Mouse (Mus musculus): Measurements from ENCODE around the gene Akap11. TPM values are rescaled to one million over a fixed set of nuclear protein-coding genes. Genes with fewer than 3 reads are reported as not detected.
A peak's percentile ranks its signal among the peaks of the same experiment; 100 is the strongest.

Akap11 gene
- polyA plus RNA-seq, 1 experiment: 1.6 TPM

DNA sequence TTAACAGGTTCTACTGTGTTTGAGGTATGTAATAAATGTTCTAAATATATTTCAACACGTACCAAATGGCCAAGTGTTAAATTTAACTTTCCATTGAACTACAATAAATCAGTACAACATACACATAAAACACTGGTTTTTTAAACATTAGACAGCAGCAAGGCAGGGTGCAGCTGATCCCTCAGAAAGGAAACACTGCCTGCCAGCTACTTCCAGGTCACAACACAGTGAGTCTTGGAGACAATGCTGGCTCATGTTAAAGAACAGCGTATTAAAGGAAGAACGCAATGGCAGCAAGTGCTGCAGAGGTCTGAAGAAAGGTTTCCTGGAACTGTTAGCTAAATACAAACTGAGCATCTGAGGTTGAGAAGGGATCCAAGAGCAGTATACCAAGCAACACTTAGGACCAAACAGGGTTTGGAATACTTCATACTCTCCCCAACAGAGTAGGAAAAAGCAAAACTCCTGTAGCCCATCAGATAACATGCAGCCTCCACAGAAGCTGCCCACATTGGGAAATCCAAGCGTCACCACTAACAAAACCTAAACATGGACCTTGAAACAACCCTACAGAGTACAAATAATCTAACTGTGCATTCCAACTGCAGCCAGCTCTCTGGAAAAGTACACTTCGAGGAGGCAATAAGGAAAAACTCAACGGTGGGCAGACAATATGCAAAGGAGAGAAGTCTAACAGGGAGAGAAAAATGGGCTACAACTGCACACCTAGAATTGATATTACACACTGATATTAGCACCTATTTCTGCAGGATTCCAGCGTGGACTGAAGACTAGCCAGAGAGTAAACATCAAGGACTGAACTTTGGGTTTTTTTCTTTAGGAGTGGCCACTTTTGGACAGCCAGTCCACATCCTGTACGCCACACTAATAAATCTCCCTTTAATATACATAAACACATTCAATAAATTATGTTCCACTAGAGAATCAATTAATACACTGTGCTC, 7.9 kb downstream of the Akap11 start:
- 27% methylated on average over 8 of the region's 8 CpGs for WGBS
- H3K4me3 ChIP-seq (ENCODE audit: low read depth, low read length): no peak overlapping the region
- peak overlapping the region; percentile 44; the same call in 1 of the 2 replicates for H3K27ac ChIP-seq (ENCODE audit: insufficient read depth, low read depth, low read length)
- H3K4me1 ChIP-seq (ENCODE audit: control insufficient read depth, insufficient read depth, insufficient read length, low read length): peaks cover 28% of the 10 kb centered on the region
- no peaks in the 10 kb centered on the region for H3K36me3 ChIP-seq (ENCODE audit: control insufficient read depth, insufficient read depth, low read length)
- no peak for TF ChIP-seq CTCF (IDR thresholded peaks at IDR 0.05; ENCODE audit: extremely low read depth, insufficient read length, insufficient replicate concordance, low read depth, low read length)
- TF ChIP-seq POLR2A (IDR thresholded peaks at IDR 0.05; ENCODE audit: low read depth, low read length): no peak
- no peaks in the 10 kb centered on the region for H3K27me3 ChIP-seq (ENCODE audit: control insufficient read depth, insufficient read depth, low read length)

DNA sequence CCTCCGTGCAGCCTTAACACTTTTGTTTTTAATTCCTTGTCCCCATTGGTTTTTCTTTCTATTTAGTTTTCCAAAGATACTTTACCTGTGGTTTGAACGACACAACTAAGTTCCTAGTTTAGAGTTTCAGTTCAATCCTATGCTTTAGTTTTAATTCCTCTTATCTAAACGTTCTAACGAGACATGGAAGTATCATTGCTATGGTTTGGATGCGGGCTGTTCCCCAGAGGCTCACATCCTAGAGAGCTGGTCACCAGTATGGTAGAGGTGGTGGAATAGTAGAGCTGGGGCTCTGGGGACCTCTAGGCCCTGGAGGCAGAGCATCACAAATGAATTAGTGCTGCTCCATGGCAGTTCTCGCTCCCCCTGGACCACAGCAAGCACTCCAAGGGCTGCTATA, 9.7 kb downstream of the Akap11 start:
- Histone ChIP-seq H3K27ac (ENCODE audit: insufficient read depth, low read depth, low read length) (peak overlapping the region; percentile 85), H3K4me3 (ENCODE audit: low read depth, low read length) (peak overlapping the region; percentile 42), H3K27me3 (ENCODE audit: control insufficient read depth, insufficient read depth, low read length) (no peaks in the 10 kb centered on the region), H3K4me1 (ENCODE audit: control insufficient read depth, insufficient read depth, insufficient read length, low read length) (peaks cover 26% of the 10 kb centered on the region), H3K36me3 (ENCODE audit: control insufficient read depth, insufficient read depth, low read length) (no peaks in the 10 kb centered on the region)
- WGBS: 34% methylated on average over 6 of the region's 6 CpGs
- TF ChIP-seq POLR2A (IDR thresholded peaks at IDR 0.05; ENCODE audit: low read depth, low read length) (no peak), CTCF (IDR thresholded peaks at IDR 0.05; ENCODE audit: extremely low read depth, insufficient read length, insufficient replicate concordance, low read depth, low read length) (no peak)

DNA sequence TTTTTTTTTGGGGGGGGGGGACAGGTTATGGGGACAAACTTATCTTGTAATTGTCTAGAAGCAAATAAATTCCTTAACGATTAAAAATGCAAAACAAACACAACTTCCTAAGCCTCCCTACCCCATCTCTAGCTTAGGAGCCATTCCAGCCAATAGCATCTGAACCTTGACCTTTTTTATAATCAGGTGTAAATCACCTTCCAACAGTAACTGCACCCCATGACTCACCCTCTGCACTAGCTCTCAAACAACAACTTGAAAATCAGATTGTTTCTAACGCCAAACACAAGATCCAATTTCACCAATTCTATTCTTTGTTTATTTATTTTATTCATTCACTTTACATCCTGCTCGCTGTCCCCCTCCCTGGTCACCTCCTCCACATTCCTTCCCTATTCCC, 10.1 kb downstream of the Akap11 start:
- Histone ChIP-seq H3K4me3 (ENCODE audit: low read depth, low read length) (peak overlapping the region; percentile 42), H3K27me3 (ENCODE audit: control insufficient read depth, insufficient read depth, low read length) (no peaks in the 10 kb centered on the region), H3K27ac (ENCODE audit: insufficient read depth, low read depth, low read length) (peak overlapping the region; percentile 88), H3K36me3 (ENCODE audit: control insufficient read depth, insufficient read depth, low read length) (no peaks in the 10 kb centered on the region; the same call in 1 of the 2 replicates), H3K4me1 (ENCODE audit: control insufficient read depth, insufficient read depth, insufficient read length, low read length) (peaks cover 26% of the 10 kb centered on the region)
- no peak for TF ChIP-seq POLR2A (IDR thresholded peaks at IDR 0.05; ENCODE audit: low read depth, low read length)
- 16% methylated on average over 3 of the region's 3 CpGs for WGBS

- WGBS: 39% methylated on average over 3 of the region's 3 CpGs
- H3K4me1 ChIP-seq (ENCODE audit: control insufficient read depth, insufficient read depth, insufficient read length, low read length): peaks cover 26% of the 10 kb centered on the region
- TF ChIP-seq POLR2A (IDR thresholded peaks at IDR 0.05; ENCODE audit: low read depth, low read length) (0 out of 2 replicates have a peak, but pooled peaks have one; percentile 20), CTCF (IDR thresholded peaks at IDR 0.05; ENCODE audit: extremely low read depth, insufficient read length, insufficient replicate concordance, low read depth, low read length) (no peak; the same call in 1 of the 2 replicates)
- H3K27ac ChIP-seq (ENCODE audit: insufficient read depth, low read depth, low read length): peak overlapping the region; percentile 88
- no peaks in the 10 kb centered on the region for H3K27me3 ChIP-seq (ENCODE audit: control insufficient read depth, insufficient read depth, low read length)
- H3K36me3 ChIP-seq (ENCODE audit: control insufficient read depth, insufficient read depth, low read length): no peaks in the 10 kb centered on the region; the same call in 1 of the 2 replicates
- no peak overlapping the region; the same call in 1 of the 2 replicates for H3K4me3 ChIP-seq (ENCODE audit: low read depth, low read length)
Observed at GRCm38 (mm10) chr14:78525611-78526457, 10.8 kb downstream of the Akap11 start.

GRCm38 (mm10) chr14:78525059-78525458, 11.5 kb downstream of the Akap11 start:
- Histone ChIP-seq H3K36me3 (ENCODE audit: control insufficient read depth, insufficient read depth, low read length) (peaks cover 6% of the 10 kb centered on the region; the same call in 1 of the 2 replicates), H3K27ac (ENCODE audit: insufficient read depth, low read depth, low read length) (no peak overlapping the region), H3K27me3 (ENCODE audit: control insufficient read depth, insufficient read depth, low read length) (no peaks in the 10 kb centered on the region), H3K4me1 (ENCODE audit: control insufficient read depth, insufficient read depth, insufficient read length, low read length) (peaks cover 26% of the 10 kb centered on the region), H3K4me3 (ENCODE audit: low read depth, low read length) (no peak overlapping the region)
- no peak for TF ChIP-seq CTCF (IDR thresholded peaks at IDR 0.05; ENCODE audit: extremely low read depth, insufficient read length, insufficient replicate concordance, low read depth, low read length)
- no peak for TF ChIP-seq POLR2A (IDR thresholded peaks at IDR 0.05; ENCODE audit: low read depth, low read length)
- WGBS: 71% methylated on average over 2 of the region's 2 CpGs

DNA sequence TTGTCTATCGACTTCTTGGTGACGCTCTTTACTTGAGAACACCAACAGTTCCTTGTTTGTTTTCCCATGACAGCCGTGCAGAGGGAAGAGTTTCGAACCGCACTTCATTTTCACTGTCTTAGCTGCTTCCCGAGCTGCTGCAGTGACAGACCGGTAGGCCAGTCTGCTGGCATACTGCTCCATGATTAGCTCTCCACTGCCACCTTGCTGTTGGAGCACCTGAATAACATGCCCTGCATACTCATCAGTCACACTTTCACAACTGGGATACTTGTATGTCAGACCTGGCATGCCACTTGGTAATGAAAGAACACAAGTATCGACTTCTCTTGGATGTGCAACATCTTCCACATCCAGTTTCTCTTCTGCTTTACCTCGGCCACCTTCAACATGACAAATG, 25.9 kb downstream of the Akap11 start:
- Histone ChIP-seq H3K4me1 (ENCODE audit: control insufficient read depth, insufficient read depth, insufficient read length, low read length) (no peaks in the 10 kb centered on the region), H3K27ac (ENCODE audit: insufficient read depth, low read depth, low read length) (no peak overlapping the region), H3K27me3 (ENCODE audit: control insufficient read depth, insufficient read depth, low read length) (no peaks in the 10 kb centered on the region), H3K4me3 (ENCODE audit: low read depth, low read length) (no peak overlapping the region), H3K36me3 (ENCODE audit: control insufficient read depth, insufficient read depth, low read length) (peaks cover 48% of the 10 kb centered on the region)
- TF ChIP-seq CTCF (IDR thresholded peaks at IDR 0.05; ENCODE audit: extremely low read depth, insufficient read length, insufficient replicate concordance, low read depth, low read length) (no peak), POLR2A (IDR thresholded peaks at IDR 0.05; ENCODE audit: low read depth, low read length) (no peak)
- WGBS: 86% methylated on average over 9 of the region's 9 CpGs
